Mouse (Mus musculus) ES-E14 (cell line): ENCODE measurements around the gene Hoxa13. TPM values are rescaled to one million over a fixed set of nuclear protein-coding genes. Genes with fewer than 3 reads are reported as not detected.

Source experiments
- DNase-seq: peaks from one replicate; pipeline ENCODE4 v3.0.0-alpha.2; 2013; ENCODE audit warnings: low read depth, low spot score
- H3K27ac ChIP-seq: 2 replicates; pipeline ENCODE4 v1.5.1; 2012; ENCODE audit warnings: low read depth, mild to moderate bottlenecking, low read length, moderate library complexity, mixed read lengths; ENCODE audit not compliant: poor library complexity, insufficient read depth, severe bottlenecking
- H3K36me3 ChIP-seq: 2 replicates; pipeline ENCODE4 v1.6.1; 2012; ENCODE audit warnings: mild to moderate bottlenecking, low read length, moderate library complexity, mixed read lengths; ENCODE audit not compliant: control insufficient read depth, poor library complexity, insufficient read depth, severe bottlenecking
- H3K4me1 ChIP-seq, 2 experiments: fragments of 150-350 bp in 1 of 2; sonication (generic) in 1 of 2; 2 replicates each; pipeline ENCODE4 v1.6.1; 2012; ENCODE audit warnings: low read length in 2 of 2, mild to moderate bottlenecking in 1 of 2, mixed read lengths in 1 of 2; ENCODE audit not compliant: control insufficient read depth in 2 of 2, insufficient read depth in 2 of 2, poor library complexity in 1 of 2
- H3K4me3 ChIP-seq, 2 experiments: fragments of 150-350 bp in 1 of 2; sonication (generic) in 1 of 2; 2 replicates each; pipeline ENCODE4 v1.5.1; 2012; ENCODE audit warnings: low read length in 2 of 2, low read depth in 1 of 2, mild to moderate bottlenecking in 1 of 2, mixed read lengths in 1 of 2; ENCODE audit not compliant: insufficient read depth in 1 of 2, poor library complexity in 1 of 2, severe bottlenecking in 1 of 2
- H3K9ac ChIP-seq: 2 replicates; pipeline ENCODE4 v1.6.1; 2012; ENCODE audit warnings: low read depth, mild to moderate bottlenecking, low read length, mixed read lengths; ENCODE audit not compliant: poor library complexity, insufficient read depth, severe bottlenecking
- H3K9me3 ChIP-seq: fragments of 150-350 bp; sonication (generic); 2 replicates; pipeline ENCODE4 v1.6.1; 2012; ENCODE audit warnings: low read depth, mild to moderate bottlenecking, low read length; ENCODE audit not compliant: control insufficient read depth, insufficient read depth
- CHD2 ChIP-seq: IDR thresholded peaks from 2 replicates; pipeline ENCODE4 v1.6.1; 2014; ENCODE audit warnings: mild to moderate bottlenecking, low read depth, low read length, inconsistent platforms
- HCFC1 ChIP-seq: IDR thresholded peaks from 2 replicates; pipeline ENCODE4 v1.6.1; 2012; ENCODE audit warnings: low read length, inconsistent platforms, borderline replicate concordance; ENCODE audit not compliant: insufficient read depth
- MAFK ChIP-seq: IDR thresholded peaks from 2 replicates; pipeline ENCODE4 v1.6.1; 2014; ENCODE audit warnings: mild to moderate bottlenecking, low read depth, low read length, inconsistent platforms; ENCODE audit not compliant: insufficient read depth
- ZC3H11A ChIP-seq: IDR thresholded peaks from 2 replicates; pipeline ENCODE4 v1.6.1; 2012; ENCODE audit warnings: low read depth, mild to moderate bottlenecking, inconsistent platforms, low read length, borderline replicate concordance
- ZNF384 ChIP-seq: IDR thresholded peaks from 2 replicates; pipeline ENCODE4 v1.6.1; 2012; ENCODE audit warnings: low read depth, low read length, inconsistent platforms
- in situ Hi-C, 2 experiments: fragments of 600-800 bp; cut with MboI; formaldehyde crosslinking; loops; one replicate each; pipeline ENCODE4 v1.15.1; 2025; ENCODE audit warnings: low sequenced_read_pairs in 2 of 2, inconsistent platforms in 1 of 2; ENCODE audit not compliant: unreplicated experiment in 2 of 2
- total RNA-seq: library from RNA; depleted of rRNA; stranded (reverse); fragments of 300-350 nt; gene quantifications from 2 replicates; pipeline ENCODE4 v1.2.3, GENCODE M21; 2012

Gene Hoxa13
- total RNA-seq, 1 experiment: 0.40 TPM

DNA sequence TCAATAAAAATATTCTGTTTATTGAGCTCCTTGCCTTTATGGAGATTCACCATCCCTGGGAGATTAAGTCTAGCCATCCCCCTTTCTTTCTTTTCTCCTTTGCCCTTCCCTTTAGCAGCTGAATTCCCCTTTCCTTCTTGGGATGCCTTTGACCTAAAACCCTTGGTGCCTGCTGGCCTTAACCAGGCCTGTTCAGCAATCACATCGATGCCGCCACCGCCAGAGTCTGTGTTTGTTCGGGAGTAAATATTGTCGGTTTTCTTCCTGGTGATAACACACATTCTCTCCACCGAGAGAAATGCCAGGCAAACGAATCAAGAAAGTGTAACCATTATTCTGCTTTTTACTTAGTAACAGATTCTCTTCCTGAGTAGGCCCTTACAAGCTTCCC lies 22.5 kb downstream of the Hoxa13 start:
- Histone ChIP-seq H3K4me1 (peaks cover 0 to 4% of the 10 kb centered on the region in 2 experiments; a peak in 1 of 4 replicates), H3K9me3 (no peaks in the 10 kb centered on the region), H3K36me3 (no peaks in the 10 kb centered on the region), H3K4me3 (no peak overlapping the region), H3K9ac (no peak overlapping the region), H3K27ac (no peak overlapping the region)
- TF ChIP-seq ZNF384: no peak
- TF ChIP-seq MAFK: no peak
- in situ Hi-C loops: no loop called here
- no peak for DNase-seq

DNA sequence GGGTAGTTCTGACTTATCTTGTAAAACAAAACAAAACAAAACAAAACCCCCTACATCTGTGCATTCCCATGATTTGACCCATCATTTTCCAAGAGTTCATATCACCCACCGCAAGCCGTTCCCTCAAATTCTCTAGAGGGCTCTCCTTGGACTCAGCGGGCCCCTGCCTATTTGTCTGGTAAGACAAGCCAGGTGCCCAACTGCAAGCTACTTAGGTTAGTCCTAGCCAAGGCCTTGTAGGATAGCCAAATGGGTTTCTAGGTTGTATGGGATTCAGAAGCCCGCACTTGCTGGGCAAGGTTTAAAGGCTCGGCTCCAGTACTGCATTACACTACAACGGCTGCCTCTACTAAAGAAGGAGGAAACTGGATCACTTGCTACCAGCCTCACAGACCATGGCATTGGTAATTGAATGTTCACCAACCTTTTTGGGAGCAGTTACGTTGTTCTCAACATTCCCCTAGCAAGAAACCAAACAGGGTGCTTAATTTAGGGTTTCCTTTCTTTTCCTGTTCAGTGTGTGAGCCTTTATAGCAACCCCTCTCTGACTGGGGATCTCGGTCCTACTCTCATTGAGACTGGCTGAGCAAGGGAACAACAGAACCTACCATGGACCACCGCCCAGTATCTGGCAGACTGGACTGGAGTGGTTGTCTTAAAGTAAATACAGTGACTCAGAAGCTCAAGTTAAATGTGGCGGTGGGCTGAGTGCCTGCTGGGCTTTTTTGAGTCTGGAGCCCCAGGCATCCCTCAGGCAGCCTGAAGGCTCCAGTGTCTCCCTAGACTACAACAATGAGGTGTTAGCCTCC lies 23.1 kb downstream of the Hoxa13 start:
- H3K9me3 ChIP-seq: no peaks in the 10 kb centered on the region
- no peak for TF ChIP-seq MAFK
- no peak for TF ChIP-seq CHD2
- no peak for TF ChIP-seq HCFC1
- TF ChIP-seq ZC3H11A: no peak
- TF ChIP-seq ZNF384: no peak
- in situ Hi-C loops: no loop called here
- no peaks in the 10 kb centered on the region for H3K36me3 ChIP-seq
- no peak overlapping the region for H3K9ac ChIP-seq
- DNase-seq: no peak
- no peak overlapping the region for H3K4me3 ChIP-seq
- H3K4me1 ChIP-seq: peaks cover 0 to 4% of the 10 kb centered on the region in 2 experiments; a peak in 1 of 4 replicates
- H3K27ac ChIP-seq: no peak overlapping the region

DNA sequence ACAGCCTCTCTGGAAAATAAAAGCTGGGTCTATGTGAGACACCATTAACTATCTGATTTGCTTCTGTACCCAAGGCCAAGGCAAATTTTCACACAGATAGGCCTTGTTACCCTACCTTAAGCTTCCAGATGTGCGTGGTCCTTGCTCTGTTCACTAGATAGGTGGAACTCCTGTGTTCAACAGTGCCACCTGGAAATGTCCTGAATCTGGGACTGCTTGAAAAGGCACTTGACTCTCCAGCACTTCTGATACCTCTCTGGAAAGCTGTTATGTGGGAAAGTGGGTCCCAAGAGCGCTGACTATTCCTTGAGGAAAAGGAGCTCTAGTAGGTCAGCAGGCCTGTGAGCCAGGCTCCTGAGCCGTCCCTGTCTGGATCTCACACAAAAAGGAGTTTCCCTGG lies 23.9 kb downstream of the Hoxa13 start:
- H3K4me3 ChIP-seq: no peak overlapping the region
- no peak overlapping the region for H3K9ac ChIP-seq
- DNase-seq: no peak
- in situ Hi-C loops: no loop called here
- TF ChIP-seq ZNF384 (no peak), MAFK (no peak), CHD2 (no peak), HCFC1 (no peak), ZC3H11A (no peak)
- peaks cover 0 to 4% of the 10 kb centered on the region in 2 experiments; a peak in 1 of 4 replicates for H3K4me1 ChIP-seq
- no peaks in the 10 kb centered on the region for H3K36me3 ChIP-seq
- H3K9me3 ChIP-seq: no peaks in the 10 kb centered on the region
- H3K27ac ChIP-seq: no peak overlapping the region

DNA sequence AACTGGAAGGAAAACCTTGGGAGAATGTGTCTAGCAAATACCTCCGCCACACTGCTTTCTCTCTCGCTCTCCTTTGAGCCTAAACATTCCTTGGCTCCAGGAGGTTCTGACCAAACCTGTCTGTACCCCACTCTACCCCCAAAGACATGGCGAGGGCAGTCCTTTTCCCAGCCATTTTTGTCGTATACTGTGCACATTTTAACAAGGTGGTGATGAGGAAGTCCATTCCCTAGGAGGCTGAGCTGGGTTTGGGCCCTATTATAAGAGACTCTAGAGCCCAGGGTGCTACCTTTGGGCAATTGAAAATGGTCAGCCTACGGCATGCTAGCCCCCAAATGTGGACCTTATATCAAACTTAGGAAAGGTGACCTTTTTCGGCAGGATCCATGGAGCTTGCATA lies 24.8 kb downstream of the Hoxa13 start:
- in situ Hi-C loops: no loop called here
- no peak overlapping the region for H3K27ac ChIP-seq
- H3K9ac ChIP-seq: no peak overlapping the region
- DNase-seq: no peak
- H3K4me3 ChIP-seq: no peak overlapping the region
- TF ChIP-seq MAFK (no peak), HCFC1 (no peak), ZNF384 (no peak), ZC3H11A (no peak), CHD2 (no peak)
- H3K9me3 ChIP-seq: no peaks in the 10 kb centered on the region
- H3K4me1 ChIP-seq: peaks cover 0 to 4% of the 10 kb centered on the region in 2 experiments; a peak in 1 of 4 replicates
- H3K36me3 ChIP-seq: no peaks in the 10 kb centered on the region

DNA sequence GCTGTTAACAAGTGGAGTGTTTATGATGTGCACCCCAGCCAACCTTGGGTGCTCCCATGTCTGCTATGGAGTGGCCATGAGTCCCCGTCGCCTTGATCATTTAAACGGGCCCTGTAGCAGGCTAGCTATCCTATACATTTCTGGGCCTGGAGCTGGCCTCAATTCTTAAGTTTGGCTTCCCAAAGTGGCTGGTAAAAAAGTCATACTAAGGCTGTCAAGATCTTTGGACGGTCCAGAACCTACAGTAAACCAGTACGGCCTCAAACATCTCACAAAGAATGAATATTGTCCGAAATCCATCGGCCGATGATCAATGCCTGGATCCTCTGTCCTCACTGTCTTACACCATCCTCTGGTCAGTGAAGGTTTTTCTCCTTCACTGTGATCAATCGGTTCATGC lies 25.4 kb downstream of the Hoxa13 start:
- Histone ChIP-seq H3K9ac (no peak overlapping the region), H3K27ac (no peak overlapping the region), H3K4me3 (no peak overlapping the region), H3K4me1 (peaks cover 0 to 4% of the 10 kb centered on the region in 2 experiments; a peak in 1 of 4 replicates), H3K9me3 (no peaks in the 10 kb centered on the region), H3K36me3 (no peaks in the 10 kb centered on the region)
- in situ Hi-C loops: no loop called here
- no peak for DNase-seq
- TF ChIP-seq MAFK: no peak
- no peak for TF ChIP-seq ZNF384
- TF ChIP-seq HCFC1: no peak
- no peak for TF ChIP-seq ZC3H11A
- no peak for TF ChIP-seq CHD2
